Mouse (Mus musculus) liver, embryonic 14.5 days (tissue): ENCODE measurements around the gene Gapvd1. TPM values are rescaled to one million over a fixed set of nuclear protein-coding genes. Genes with fewer than 3 reads are reported as not detected.

Source experiments
- ATAC-seq: fragments of 200-750 bp; cut with Nextera tagmentation; 2 replicates; pipeline ENCODE4 v1.8.0; 2017; ENCODE audit warnings: moderate number of reproducible peaks, mild to moderate bottlenecking, moderate library complexity; ENCODE audit not compliant: insufficient read depth
- DNase-seq, 3 experiments: peaks; one replicate each; pipeline ENCODE4 v3.0.0-alpha.2; 2012 to 2013; ENCODE audit warnings: low read depth in 3 of 3, low spot score in 3 of 3
- H3K27ac ChIP-seq: fragments of 300-500 bp; sonication (generic); 2 replicates; pipeline ENCODE4 v1.5.1; 2014; ENCODE audit warnings: moderate library complexity, mild to moderate bottlenecking, control low read depth, inconsistent platforms
- H3K27me3 ChIP-seq: fragments of 300-500 bp; sonication (generic); 2 replicates; pipeline ENCODE4 v1.6.1; 2014; ENCODE audit warnings: mild to moderate bottlenecking, low read length, moderate library complexity; ENCODE audit not compliant: control insufficient read depth, insufficient read depth
- H3K36me3 ChIP-seq: fragments of 300-500 bp; sonication (generic); replicated peaks from 2 replicates; pipeline ENCODE4 v1.6.1; 2014; ENCODE audit warnings: low read depth; ENCODE audit not compliant: control insufficient read depth, insufficient read depth
- H3K4me1 ChIP-seq, 2 experiments: fragments of 200-500 bp in 1 of 2; fragments of 300-500 bp in 1 of 2; sonication (generic) in 1 of 2; replicated peaks; 2 replicates each; pipeline ENCODE4 v1.6.1; 2012 to 2014; ENCODE audit warnings: antibody characterized with exemption in 1 of 2, inconsistent platforms in 1 of 2, low read length in 1 of 2; ENCODE audit not compliant: control insufficient read depth in 2 of 2, insufficient read depth in 2 of 2
- H3K4me2 ChIP-seq: fragments of 300-500 bp; sonication (generic); 2 replicates; pipeline ENCODE4 v1.6.1; 2014; ENCODE audit warnings: low read depth, mild to moderate bottlenecking, control low read depth, moderate library complexity
- H3K4me3 ChIP-seq, 2 experiments: fragments of 200-500 bp in 1 of 2; fragments of 300-500 bp in 1 of 2; sonication (generic) in 1 of 2; 2 replicates each; pipeline ENCODE4 v1.5.1; 2012 to 2014; ENCODE audit warnings: low read depth in 2 of 2, low read length in 2 of 2, mild to moderate bottlenecking in 2 of 2, control low read depth in 1 of 2, inconsistent platforms in 1 of 2, moderate library complexity in 1 of 2; ENCODE audit not compliant: insufficient read depth in 1 of 2
- H3K9ac ChIP-seq: fragments of 300-500 bp; sonication (generic); replicated peaks from 2 replicates; pipeline ENCODE4 v1.6.1; 2014; ENCODE audit warnings: mild to moderate bottlenecking, control low read depth, moderate library complexity
- H3K9me3 ChIP-seq: fragments of 300-500 bp; sonication (generic); 2 replicates; pipeline ENCODE4 v1.6.1; 2016; ENCODE audit warnings: low read length, mixed read lengths; ENCODE audit not compliant: control insufficient read depth
- CTCF ChIP-seq: IDR thresholded peaks from 2 replicates; pipeline ENCODE4 v1.5.1; 2016; ENCODE audit warnings: antibody characterized with exemption, low read depth, control low read depth
- EP300 ChIP-seq: IDR thresholded peaks from 2 replicates; pipeline ENCODE4 v1.6.1; 2016; ENCODE audit warnings: antibody characterized with exemption, low read depth
- WGBS: fragments of 180-500 bp; shearing (Covaris S2); extraction: QIAGEN DNeasy Blood & Tissue Kit; methylation state at CpG from one replicate; pipeline ENCODE4 v1.1.7; 2014; ENCODE audit not compliant: insufficient replicate concordance; 5-methylcytosine and 5-hydroxymethylcytosine counted together
- polyA plus RNA-seq, 2 experiments: library from polyadenylated mRNA; depleted of rRNA in 1 of 2; stranded (reverse) in 1 of 2; unstranded in 1 of 2; fragments of >200 nt; fragmentation: Nextera tagmentation in 1 of 2; extraction: Ambion mirVana in 1 of 2; gene quantifications; 2 replicates each; pipeline versions ENCODE4 v1.2.1 to v1.2.3; 2012 to 2014

Gene Gapvd1
- polyA plus RNA-seq, 2 experiments = 22.9 to 71.8 TPM

DNA sequence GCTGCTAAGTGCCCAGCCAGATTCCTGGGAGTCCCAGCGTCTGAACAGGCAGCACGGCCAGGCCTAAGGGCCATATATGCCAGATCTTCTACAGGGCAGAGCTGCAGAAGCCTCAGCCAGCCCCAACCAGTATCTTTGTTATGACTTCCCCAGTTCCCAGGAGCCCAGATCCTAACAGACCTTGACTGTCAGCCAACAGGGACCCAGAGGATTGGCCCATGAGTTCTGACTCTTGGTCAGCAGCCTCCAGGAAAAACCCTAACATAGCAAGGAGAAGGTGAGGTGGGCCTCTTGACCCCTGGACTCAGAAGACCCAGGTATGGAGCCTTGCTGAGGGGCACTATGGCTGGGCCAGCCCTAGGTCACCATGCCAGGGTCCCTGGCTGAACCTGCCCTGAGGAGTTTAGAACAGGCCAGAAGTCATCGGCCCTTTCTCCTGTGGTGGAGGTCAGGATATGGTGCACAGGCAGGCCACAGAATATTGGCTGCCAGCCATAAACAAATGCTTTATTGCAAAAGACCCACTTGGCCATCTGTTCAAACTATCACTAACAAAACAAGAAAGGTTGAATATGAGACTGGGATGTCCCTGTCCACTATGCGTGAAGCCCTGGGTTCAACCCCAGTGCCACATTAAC is 126.0 kb downstream of the Gapvd1 start:
- Histone ChIP-seq H3K27ac (no peak overlapping the region), H3K4me1 (no peaks in the 10 kb centered on the region), H3K4me3 (no peak overlapping the region), H3K9me3 (no peaks in the 10 kb centered on the region), H3K27me3 (no peaks in the 10 kb centered on the region), H3K36me3 (no peaks in the 10 kb centered on the region), H3K4me2 (no peak overlapping the region), H3K9ac (no peak overlapping the region)
- 65% methylated on average over 4 of the region's 4 CpGs for whole genome bisulfite sequencing
- TF ChIP-seq CTCF (no peak), EP300 (no peak)
- DNase-seq = no peak
- ATAC-seq = no peak

DNA sequence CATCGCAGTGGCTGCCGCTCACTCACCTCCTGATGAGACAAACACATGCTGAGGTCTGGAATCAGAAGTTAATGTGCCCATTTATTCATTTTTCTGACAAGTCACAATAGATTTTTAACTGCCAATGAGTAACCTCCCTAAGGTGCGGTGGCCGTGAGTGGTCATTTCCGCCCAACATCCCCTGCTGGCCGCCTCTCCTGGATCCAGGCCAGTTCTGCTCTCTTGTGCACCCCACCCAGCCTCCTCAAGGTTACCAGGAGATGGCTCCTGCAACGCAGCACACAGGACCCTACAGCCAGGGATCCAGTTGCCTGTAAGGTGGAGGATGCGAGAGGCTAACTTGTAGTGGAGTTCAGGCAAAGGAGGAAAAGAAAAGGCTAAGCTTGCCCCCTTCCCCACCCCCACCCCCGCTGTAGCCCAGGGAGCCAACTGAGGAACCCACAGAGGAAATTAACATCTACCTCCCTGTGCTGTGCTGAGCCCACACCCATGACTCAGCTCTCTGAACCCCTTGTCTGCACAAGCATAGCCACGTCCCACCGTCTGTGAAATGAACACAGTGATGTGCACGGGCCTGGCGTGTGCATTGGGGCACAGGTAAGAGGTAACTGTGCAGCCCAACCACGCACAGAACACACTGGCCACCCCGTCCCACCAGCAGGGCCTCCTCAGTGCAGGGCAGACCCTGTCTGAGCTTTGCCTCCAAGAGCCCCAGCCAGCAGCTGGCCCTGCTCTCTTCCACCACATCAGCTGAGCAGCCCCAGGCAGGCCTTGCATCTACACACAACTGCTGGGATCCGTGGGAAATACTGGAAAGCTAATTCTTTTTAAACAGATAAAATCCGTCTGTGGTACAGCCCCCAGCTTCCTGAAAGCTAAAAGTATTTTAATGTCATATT is 127.5 kb downstream of the Gapvd1 start:
- no peaks in the 10 kb centered on the region for H3K4me1 ChIP-seq
- H3K27ac ChIP-seq = no peak overlapping the region
- TF ChIP-seq CTCF (no peak), EP300 (no peak)
- ATAC-seq (no peak), DNase-seq (no peak)
- no peaks in the 10 kb centered on the region for H3K27me3 ChIP-seq
- no peak overlapping the region for H3K9ac ChIP-seq
- no peak overlapping the region for H3K4me3 ChIP-seq
- H3K36me3 ChIP-seq = no peaks in the 10 kb centered on the region
- 42% methylated on average over 17 of the region's 17 CpGs for WGBS
- no peak overlapping the region for H3K4me2 ChIP-seq
- no peaks in the 10 kb centered on the region for H3K9me3 ChIP-seq

Other genes starting within 250 kb of the Gapvd1 start
- gene Hspa5, start 16.7 kb upstream of the Gapvd1 start, polyA plus RNA-seq (2012; rRNA removed) = 74.0 and 253 TPM in 2 replicates
- 461 and 479 TPM in 2 replicates for gene Hspa5, start 16.7 kb upstream of the Gapvd1 start, polyA plus RNA-seq (2014; fragmentation: Nextera tagmentation; extraction: Ambion mirVana)
- 12.3 and 15.3 TPM in 2 replicates for gene Rabepk, start 44.7 kb upstream of the Gapvd1 start, polyA plus RNA-seq (2012; rRNA removed)
- gene Rabepk, start 44.7 kb upstream of the Gapvd1 start, polyA plus RNA-seq (2014; fragmentation: Nextera tagmentation; extraction: Ambion mirVana) = 25.5 and 25.6 TPM in 2 replicates
- 26.3 and 30.8 TPM in 2 replicates for gene Fbxw2, start 71.1 kb upstream of the Gapvd1 start, polyA plus RNA-seq (2012; rRNA removed)
- gene Fbxw2, start 71.1 kb upstream of the Gapvd1 start, polyA plus RNA-seq (2014; fragmentation: Nextera tagmentation; extraction: Ambion mirVana) = 38.6 and 41.7 TPM in 2 replicates
- 0.02 TPM in 1 of 2 replicates, not detected in the other for gene Gm34653, start 77.8 kb upstream of the Gapvd1 start, polyA plus RNA-seq (2012; rRNA removed)
- not detected in 2 replicates for gene Gm34653, start 77.8 kb upstream of the Gapvd1 start, polyA plus RNA-seq (2014; fragmentation: Nextera tagmentation; extraction: Ambion mirVana)
- gene Cutal, start 119.2 kb upstream of the Gapvd1 start, polyA plus RNA-seq (2012; rRNA removed) = 2.6 and 4.0 TPM in 2 replicates
- 4.0 and 4.4 TPM in 2 replicates for gene Cutal, start 119.2 kb upstream of the Gapvd1 start, polyA plus RNA-seq (2014; fragmentation: Nextera tagmentation; extraction: Ambion mirVana)
- gene Psmd5, start 119.7 kb upstream of the Gapvd1 start, polyA plus RNA-seq (2012; rRNA removed) = 23.2 and 36.5 TPM in 2 replicates
- 84.1 and 96.0 TPM in 2 replicates for gene Psmd5, start 119.7 kb upstream of the Gapvd1 start, polyA plus RNA-seq (2014; fragmentation: Nextera tagmentation; extraction: Ambion mirVana)
- gene Phf19, start 158.8 kb upstream of the Gapvd1 start, polyA plus RNA-seq (2012; rRNA removed) = 2.9 and 3.5 TPM in 2 replicates
- gene Phf19, start 158.8 kb upstream of the Gapvd1 start, polyA plus RNA-seq (2014; fragmentation: Nextera tagmentation; extraction: Ambion mirVana) = 2.8 TPM in 2 replicates
- gene Traf1, start 206.5 kb upstream of the Gapvd1 start, polyA plus RNA-seq (2012; rRNA removed) = 0.07 and 0.12 TPM in 2 replicates
- gene Traf1, start 206.5 kb upstream of the Gapvd1 start, polyA plus RNA-seq (2014; fragmentation: Nextera tagmentation; extraction: Ambion mirVana) = 0.32 TPM in 1 of 2 replicates, not detected in the other